Mouse (Mus musculus): ENCODE data around the gene Hmg20b.

DNA sequence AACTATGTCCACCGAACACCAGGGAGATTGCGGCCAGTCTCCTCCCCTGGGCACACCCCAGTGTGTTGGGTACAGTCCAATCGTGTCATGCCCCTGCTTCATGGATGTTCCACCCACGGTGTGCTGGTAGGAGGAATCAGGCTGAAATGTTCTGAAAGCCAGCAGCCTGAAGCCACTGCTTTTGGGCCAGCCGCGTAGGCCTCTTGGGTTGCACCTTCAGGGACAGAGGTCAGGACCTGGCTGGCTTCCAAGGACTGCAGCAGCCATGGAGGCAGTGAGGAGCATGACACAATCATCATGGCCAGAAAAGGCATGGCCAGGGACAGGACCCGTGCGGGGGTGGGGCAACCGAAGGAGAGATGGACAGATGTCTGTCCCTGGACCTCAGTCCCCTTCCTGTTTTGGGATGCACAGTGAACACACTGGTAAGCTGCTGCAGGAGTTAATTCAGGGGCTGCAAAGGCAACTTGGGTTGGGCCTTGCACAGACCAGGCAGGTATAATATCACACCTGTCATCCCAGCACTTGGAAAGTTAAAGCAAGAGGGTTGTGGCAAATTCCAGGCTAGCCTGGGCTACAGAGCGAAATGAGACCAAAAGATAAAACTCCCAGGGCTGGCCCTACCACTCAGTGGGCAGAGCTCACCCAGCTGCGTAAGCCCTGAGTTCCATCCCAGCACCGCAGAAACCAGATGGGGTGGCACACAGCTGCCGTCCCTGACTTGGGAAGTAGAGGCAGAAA lies 31.5 kb downstream of the Hmg20b start:
- TF ChIP-seq CEBPB (IDR thresholded peaks at IDR 0.05; ENCODE audit: insufficient read depth, poor library complexity, severe bottlenecking) (no peak), POLR2A (IDR thresholded peaks at IDR 0.05; ENCODE audit: insufficient read length, low read depth) (no peak), E2F4 (IDR thresholded peaks at IDR 0.05; ENCODE audit: insufficient read depth) (no peak), USF1 (IDR thresholded peaks at IDR 0.05; ENCODE audit: low read depth) (no peak), TCF12 (IDR thresholded peaks at IDR 0.05; ENCODE audit: insufficient read depth, poor library complexity, severe bottlenecking) (no peak), MYOD1 (IDR thresholded peaks at IDR 0.05; ENCODE audit: control insufficient read depth in 1 of 3, insufficient read length in 2 of 3, low read depth in 2 of 3) (no peak), MYOG (IDR thresholded peaks at IDR 0.05; ENCODE audit: control insufficient read depth in 1 of 3, insufficient read depth in 1 of 3, insufficient read length in 2 of 3, low read depth in 2 of 3) (no peak), POLR2AphosphoS2 (IDR thresholded peaks at IDR 0.05; ENCODE audit: insufficient read length, low read depth) (no peak), SRF (IDR thresholded peaks at IDR 0.05; ENCODE audit: control insufficient read depth, insufficient read length, low read depth) (no peak)

All from myocyte (in vitro differentiated cells).